Mouse (Mus musculus) lung, adult 2 months (tissue): ENCODE measurements around the gene 2310034G01Rik.

Experiments used
- CTCF ChIP-seq: fragments of 200-500 bp; IDR thresholded peaks from 2 replicates; pipeline ENCODE4 v1.5.1; 2011; ENCODE audit warnings: mild to moderate bottlenecking, low read length, control low read depth; ENCODE audit not compliant: insufficient read depth
- POLR2A ChIP-seq: fragments of 200-500 bp; IDR thresholded peaks from 2 replicates; pipeline ENCODE4 v1.6.1; 2011; ENCODE audit warnings: low read depth, mild to moderate bottlenecking, control low read depth, low read length, borderline replicate concordance; ENCODE audit errors: extremely low read depth

DNA sequence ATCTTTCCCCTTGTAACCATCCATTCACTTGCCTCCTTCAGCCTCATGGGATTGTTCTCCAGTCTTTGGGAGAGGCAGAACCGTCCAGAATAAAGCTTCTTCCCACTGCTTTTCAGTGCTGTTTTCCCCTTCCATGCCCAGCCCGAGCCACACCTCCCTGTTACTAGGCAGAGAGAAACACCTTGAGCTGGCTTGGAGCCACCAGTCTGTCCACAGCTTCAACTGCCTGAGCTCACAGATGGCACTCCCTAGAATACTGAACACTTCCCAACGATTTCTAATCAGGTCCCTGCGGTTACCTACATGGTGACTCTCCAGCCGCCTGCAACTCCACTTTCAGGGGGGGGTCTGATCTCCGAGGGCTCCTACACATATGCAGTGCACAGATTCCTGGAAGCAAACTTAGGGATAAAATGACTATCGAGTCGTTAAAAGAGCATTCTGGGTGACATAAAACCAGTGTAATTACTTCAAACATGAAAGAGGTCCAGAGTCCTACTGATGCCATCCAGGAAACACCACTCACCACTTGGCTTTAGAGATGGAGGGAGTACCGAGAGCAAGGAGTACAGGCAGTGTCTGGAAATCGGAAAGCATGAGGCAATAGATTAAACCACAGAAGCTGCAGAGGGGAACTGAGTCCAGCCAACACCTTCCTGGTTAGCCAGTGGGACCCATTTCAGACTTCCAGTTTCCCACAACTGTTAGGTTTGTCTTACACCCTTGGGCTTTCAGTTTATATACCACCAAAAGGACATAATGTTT, at the start of gene 2310034G01Rik:
- TF ChIP-seq CTCF (no peak), POLR2A (no peak)
